Mouse (Mus musculus): ENCODE measurements around the gene Mrpl41. TPM values are rescaled to one million over a fixed set of nuclear protein-coding genes. Genes with fewer than 3 reads are reported as not detected.
"Not testable (repeated sequence)": the region's sequence is repeated elsewhere in the genome, so short reads cannot be mapped to it uniquely, and the experiment has no call there.

Mrpl41 gene
- 67.4 and 81.5 TPM in 2 replicates for total RNA-seq (2017)

- peak; percentile 86 to 88 for ATAC-seq (replicated peaks in 1 of 2; ENCODE audit: insufficient read depth in 1 of 2, low FRiP score in 2 of 2, low TSS enrichment in 1 of 2, low read depth in 1 of 2, poor library complexity in 2 of 2, severe bottlenecking in 2 of 2)
Observed at GRCm38 (mm10) chr2:24974906-24975703, at the start of gene Mrpl41. TSS of gene Mrpl41 (minus strand) at chr2:24975098.

GRCm38 (mm10) chr2:25022678-25023077 lies 47.8 kb upstream of the Mrpl41 start:
- no peak for ATAC-seq (replicated peaks in 1 of 2; ENCODE audit: insufficient read depth in 1 of 2, low FRiP score in 2 of 2, low TSS enrichment in 1 of 2, low read depth in 1 of 2, poor library complexity in 2 of 2, severe bottlenecking in 2 of 2)

- ATAC-seq (replicated peaks in 1 of 2; ENCODE audit: insufficient read depth in 1 of 2, low FRiP score in 2 of 2, low TSS enrichment in 1 of 2, low read depth in 1 of 2, poor library complexity in 2 of 2, severe bottlenecking in 2 of 2), result 0 out of 4 replicates have a peak, but pooled peaks of 1 of the 2 experiments have one; percentile 17
Observed at GRCm38 (mm10) chr2:25008250-25008649, 33.4 kb upstream of the Mrpl41 start.

GRCm38 (mm10) chr2:25006767-25007166 lies 31.9 kb upstream of the Mrpl41 start:
- ATAC-seq (replicated peaks in 1 of 2; ENCODE audit: insufficient read depth in 1 of 2, low FRiP score in 2 of 2, low TSS enrichment in 1 of 2, low read depth in 1 of 2, poor library complexity in 2 of 2, severe bottlenecking in 2 of 2), result no peak

GRCm38 (mm10) chr2:25003946-25004786 lies 29.3 kb upstream of the Mrpl41 start:
- ATAC-seq (replicated peaks in 1 of 2; ENCODE audit: insufficient read depth in 1 of 2, low FRiP score in 2 of 2, low TSS enrichment in 1 of 2, low read depth in 1 of 2, poor library complexity in 2 of 2, severe bottlenecking in 2 of 2), result no peak

GRCm38 (mm10) chr2:25000544-25001235 lies 25.8 kb upstream of the Mrpl41 start:
- peak in 1 of 2 experiments; percentile 45; a peak in 1 of 4 replicates for ATAC-seq (replicated peaks in 1 of 2; ENCODE audit: insufficient read depth in 1 of 2, low FRiP score in 2 of 2, low TSS enrichment in 1 of 2, low read depth in 1 of 2, poor library complexity in 2 of 2, severe bottlenecking in 2 of 2)

GRCm38 (mm10) chr2:24996471-24996870 lies 21.6 kb upstream of the Mrpl41 start:
- no peak for ATAC-seq (replicated peaks in 1 of 2; ENCODE audit: insufficient read depth in 1 of 2, low FRiP score in 2 of 2, low TSS enrichment in 1 of 2, low read depth in 1 of 2, poor library complexity in 2 of 2, severe bottlenecking in 2 of 2)

GRCm38 (mm10) chr2:24995332-24995731 lies 20.4 kb upstream of the Mrpl41 start:
- ATAC-seq (replicated peaks in 1 of 2; ENCODE audit: insufficient read depth in 1 of 2, low FRiP score in 2 of 2, low TSS enrichment in 1 of 2, low read depth in 1 of 2, poor library complexity in 2 of 2, severe bottlenecking in 2 of 2), result no peak

- ATAC-seq (replicated peaks in 1 of 2; ENCODE audit: insufficient read depth in 1 of 2, low FRiP score in 2 of 2, low TSS enrichment in 1 of 2, low read depth in 1 of 2, poor library complexity in 2 of 2, severe bottlenecking in 2 of 2), result no peak
Observed at GRCm38 (mm10) chr2:24987762-24988161, 12.9 kb upstream of the Mrpl41 start.

GRCm38 (mm10) chr2:24976960-24977359 lies 2.1 kb upstream of the Mrpl41 start:
- peak in 1 of 2 experiments; percentile 6; a peak in 1 of 4 replicates for ATAC-seq (replicated peaks in 1 of 2; ENCODE audit: insufficient read depth in 1 of 2, low FRiP score in 2 of 2, low TSS enrichment in 1 of 2, low read depth in 1 of 2, poor library complexity in 2 of 2, severe bottlenecking in 2 of 2)

- peak; percentile 71 to 78 for ATAC-seq (replicated peaks in 1 of 2; ENCODE audit: insufficient read depth in 1 of 2, low FRiP score in 2 of 2, low TSS enrichment in 1 of 2, low read depth in 1 of 2, poor library complexity in 2 of 2, severe bottlenecking in 2 of 2)
Observed at GRCm38 (mm10) chr2:24975704-24976297, 903 bp upstream of the Mrpl41 start, which contains the start of gene Pnpla7. TSS of gene Pnpla7 (plus strand) at chr2:24976033.

- ATAC-seq (replicated peaks in 1 of 2; ENCODE audit: insufficient read depth in 1 of 2, low FRiP score in 2 of 2, low TSS enrichment in 1 of 2, low read depth in 1 of 2, poor library complexity in 2 of 2, severe bottlenecking in 2 of 2), result not testable (repeated sequence)
Observed at GRCm38 (mm10) chr2:24974452-24974851, 446 bp downstream of the Mrpl41 start.

- ATAC-seq (replicated peaks in 1 of 2; ENCODE audit: insufficient read depth in 1 of 2, low FRiP score in 2 of 2, low TSS enrichment in 1 of 2, low read depth in 1 of 2, poor library complexity in 2 of 2, severe bottlenecking in 2 of 2), result no peak
Observed at GRCm38 (mm10) chr2:24970386-24970785, 4.5 kb downstream of the Mrpl41 start.

GRCm38 (mm10) chr2:24962304-24963000 lies 12.4 kb downstream of the Mrpl41 start, which contains the start of gene Dph7:
TSS of gene Dph7 (plus strand) at chr2:24962400.
- peak; percentile 96 to 99 for ATAC-seq (replicated peaks in 1 of 2; ENCODE audit: insufficient read depth in 1 of 2, low FRiP score in 2 of 2, low TSS enrichment in 1 of 2, low read depth in 1 of 2, poor library complexity in 2 of 2, severe bottlenecking in 2 of 2)

- ATAC-seq (replicated peaks in 1 of 2; ENCODE audit: insufficient read depth in 1 of 2, low FRiP score in 2 of 2, low TSS enrichment in 1 of 2, low read depth in 1 of 2, poor library complexity in 2 of 2, severe bottlenecking in 2 of 2), result no peak
Observed at GRCm38 (mm10) chr2:24960910-24961309, 14.0 kb downstream of the Mrpl41 start.

GRCm38 (mm10) chr2:24952537-24953055 lies 22.3 kb downstream of the Mrpl41 start:
- ATAC-seq (replicated peaks in 1 of 2; ENCODE audit: insufficient read depth in 1 of 2, low FRiP score in 2 of 2, low TSS enrichment in 1 of 2, low read depth in 1 of 2, poor library complexity in 2 of 2, severe bottlenecking in 2 of 2), result no peak

All from hematopoietic stem cell, adult 5-6 weeks (primary cell).